Mouse (Mus musculus): ENCODE measurements around the gene Arrdc4. TPM values are rescaled to one million over a fixed set of nuclear protein-coding genes. Genes with fewer than 3 reads are reported as not detected.

The Arrdc4 gene
- total and polyA plus RNA-seq, 3 experiments = not detected

GRCm38 (mm10) chr7:68748361-68748760 lies 680 bp downstream of the Arrdc4 start:
- DNase-seq (ENCODE audit: extremely low read depth) = no peak
- dilution Hi-C loops (cut with MboI; ENCODE audit: extremely low pct_ligation_motif_present, extremely low pct_unique_long_range_greater_than_20kb, low sequenced_read_pairs) = no loop called here
- TF ChIP-seq IRF4 (IDR thresholded peaks at IDR 0.05; ENCODE audit: low read depth, low read length) = no peak
- no peak for TF ChIP-seq MAFK (IDR thresholded peaks at IDR 0.05; ENCODE audit: insufficient replicate concordance, low read length)
- no peak for TF ChIP-seq CHD1 (IDR thresholded peaks at IDR 0.05; ENCODE audit: low read depth, low read length)
- no peak for TF ChIP-seq UBTF (IDR thresholded peaks at IDR 0.05; ENCODE audit: low read depth, low read length)
- TF ChIP-seq ZKSCAN1 (IDR thresholded peaks at IDR 0.05; ENCODE audit: borderline replicate concordance, low read depth, low read length) = no peak
- TF ChIP-seq TBP (conservative IDR thresholded peaks at IDR 0.05; ENCODE audit: low read depth, low read length) = no peak
- no peak for TF ChIP-seq MYC (IDR thresholded peaks at IDR 0.05; ENCODE audit: low read depth, low read length)
- no peak for TF ChIP-seq USF2 (conservative IDR thresholded peaks at IDR 0.05; ENCODE audit: low read depth, low read length)
- TF ChIP-seq PAX5 (IDR thresholded peaks at IDR 0.05; ENCODE audit: low read length) = no peak
- TF ChIP-seq NELFE (IDR thresholded peaks at IDR 0.05; ENCODE audit: low read depth, low read length) = no peak
- no peak for TF ChIP-seq NRF1 (IDR thresholded peaks at IDR 0.05; ENCODE audit: low read depth, low read length)
- TF ChIP-seq ETS1 (conservative IDR thresholded peaks at IDR 0.05; ENCODE audit: low read depth, low read length) = no peak
- no peak for TF ChIP-seq RCOR1 (conservative IDR thresholded peaks at IDR 0.05; ENCODE audit: low read depth, low read length)
- Histone ChIP-seq H3K4me2 (ENCODE audit: insufficient read depth, low read depth, poor library complexity, severe bottlenecking) (no peak overlapping the region), H3K9me3 (replicated peaks; ENCODE audit: low read length) (peaks cover 71% of the 10 kb centered on the region), H3K4me1 (ENCODE audit: control insufficient read depth in 1 of 2, insufficient read depth in 2 of 2) (no peaks in the 10 kb centered on the region), H3K9ac (ENCODE audit: insufficient read depth, low read depth) (no peak overlapping the region), H3K27me3 (replicated peaks) (no peaks in the 10 kb centered on the region), H3K79me2 (replicated peaks; ENCODE audit: control insufficient read depth, extremely low read depth, insufficient read depth, poor library complexity, severe bottlenecking) (no peaks in the 10 kb centered on the region), H3K4me3 (replicated peaks in 1 of 3; ENCODE audit: low read depth in 2 of 3, low read length in 2 of 3, poor library complexity in 1 of 3) (no peak overlapping the region), H3K27ac (ENCODE audit: insufficient read depth, low read depth) (no peak overlapping the region), H3K36me3 (replicated peaks in 1 of 2; ENCODE audit: control insufficient read depth in 1 of 2, insufficient read depth in 1 of 2, low read length in 1 of 2) (no peaks in the 10 kb centered on the region)
- in situ Hi-C loops (cut with MboI; ENCODE audit: low pct_ligation_motif_present, low pct_unique_long_range_greater_than_20kb, low sequenced_read_pairs) = no loop called here

- in situ Hi-C loops (cut with MboI; ENCODE audit: low pct_ligation_motif_present, low pct_unique_long_range_greater_than_20kb, low sequenced_read_pairs) (no loop called here), dilution Hi-C loops (cut with MboI; ENCODE audit: extremely low pct_ligation_motif_present, extremely low pct_unique_long_range_greater_than_20kb, low sequenced_read_pairs) (no loop called here)
- TF ChIP-seq ZKSCAN1 (IDR thresholded peaks at IDR 0.05; ENCODE audit: borderline replicate concordance, low read depth, low read length) = no peak
- TF ChIP-seq HCFC1 (IDR thresholded peaks at IDR 0.05; ENCODE audit: low read depth, low read length) = no peak
- TF ChIP-seq MAX (IDR thresholded peaks at IDR 0.05; ENCODE audit: low read length) = no peak
- no peak for TF ChIP-seq MXI1 (IDR thresholded peaks at IDR 0.05; ENCODE audit: low read depth, low read length)
- TF ChIP-seq KAT2A (IDR thresholded peaks at IDR 0.05; ENCODE audit: insufficient replicate concordance, low read length) = no peak
- TF ChIP-seq PAX5 (IDR thresholded peaks at IDR 0.05; ENCODE audit: low read length) = no peak
- no peak for TF ChIP-seq POLR2A (IDR thresholded peaks at IDR 0.05; ENCODE audit: low read depth, low read length)
- no peak for TF ChIP-seq TBP (conservative IDR thresholded peaks at IDR 0.05; ENCODE audit: low read depth, low read length)
- Histone ChIP-seq H3K4me1 (ENCODE audit: control insufficient read depth in 1 of 2, insufficient read depth in 2 of 2) (no peaks in the 10 kb centered on the region), H3K36me3 (replicated peaks in 1 of 2; ENCODE audit: control insufficient read depth in 1 of 2, insufficient read depth in 1 of 2, low read length in 1 of 2) (no peaks in the 10 kb centered on the region), H3K4me2 (ENCODE audit: insufficient read depth, low read depth, poor library complexity, severe bottlenecking) (no peak overlapping the region), H3K27ac (ENCODE audit: insufficient read depth, low read depth) (no peak overlapping the region), H3K9ac (ENCODE audit: insufficient read depth, low read depth) (no peak overlapping the region), H3K9me3 (replicated peaks; ENCODE audit: low read length) (peaks cover 78% of the 10 kb centered on the region), H3K79me2 (replicated peaks; ENCODE audit: control insufficient read depth, extremely low read depth, insufficient read depth, poor library complexity, severe bottlenecking) (no peaks in the 10 kb centered on the region), H3K27me3 (replicated peaks) (no peaks in the 10 kb centered on the region), H3K4me3 (replicated peaks in 1 of 3; ENCODE audit: low read depth in 2 of 3, low read length in 2 of 3, poor library complexity in 1 of 3) (no peak overlapping the region)
- DNase-seq (ENCODE audit: extremely low read depth) = no peak
These were observed 4.4 kb downstream of the Arrdc4 start for GRCm38 (mm10) chr7:68744616-68745015.

All from CH12.LX (cell line).